Mouse (Mus musculus): ENCODE measurements at regions not wholly inside any gene's neighbourhood (a gene's known extent, or its start where the extent isn't known, plus 50 kb on each side); places are given as distances from the start of the nearest gene placed in this dataset.

DNA sequence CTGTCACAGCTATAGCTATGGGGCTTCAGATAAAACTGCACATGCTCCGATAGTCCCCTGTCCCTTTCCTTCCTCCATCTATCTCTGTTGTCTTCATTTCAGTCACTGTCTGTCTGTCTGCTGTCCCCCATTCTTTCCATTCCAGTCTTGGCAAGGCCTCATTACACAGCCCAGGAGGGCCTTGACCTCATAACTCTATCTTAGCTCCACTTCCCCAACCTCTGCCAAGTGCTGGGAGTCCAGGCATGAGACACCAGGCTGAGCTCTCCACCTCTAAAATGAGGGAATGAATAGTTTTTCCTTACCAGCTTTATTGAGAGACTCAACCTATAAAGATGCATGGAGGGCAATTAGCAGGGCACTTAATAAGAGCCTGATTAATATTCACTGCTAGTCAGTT is 76.0 kb upstream of the Frmd4a start:
- no peak for DNase-seq

DNA sequence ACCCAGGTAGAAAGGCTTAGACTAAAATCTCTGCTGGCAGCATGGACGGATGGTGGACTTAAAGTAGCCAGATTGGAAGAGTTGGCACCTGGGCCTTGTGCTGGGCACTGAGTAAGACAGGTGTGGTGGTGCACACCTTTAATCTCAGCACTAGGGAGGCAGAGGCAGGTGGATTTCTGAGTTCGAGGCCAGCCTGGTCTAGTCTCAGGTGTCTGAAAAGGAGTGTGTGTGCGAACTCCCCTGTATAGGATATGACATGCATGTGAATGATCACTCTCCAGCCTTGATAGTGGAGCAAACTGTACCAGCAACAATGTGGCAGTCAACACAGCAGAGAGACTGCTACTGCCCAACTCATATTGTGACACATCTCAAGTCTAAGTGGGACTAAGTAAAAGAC is 70.1 kb upstream of the Frmd4a start:
- no peak for DNase-seq

DNA sequence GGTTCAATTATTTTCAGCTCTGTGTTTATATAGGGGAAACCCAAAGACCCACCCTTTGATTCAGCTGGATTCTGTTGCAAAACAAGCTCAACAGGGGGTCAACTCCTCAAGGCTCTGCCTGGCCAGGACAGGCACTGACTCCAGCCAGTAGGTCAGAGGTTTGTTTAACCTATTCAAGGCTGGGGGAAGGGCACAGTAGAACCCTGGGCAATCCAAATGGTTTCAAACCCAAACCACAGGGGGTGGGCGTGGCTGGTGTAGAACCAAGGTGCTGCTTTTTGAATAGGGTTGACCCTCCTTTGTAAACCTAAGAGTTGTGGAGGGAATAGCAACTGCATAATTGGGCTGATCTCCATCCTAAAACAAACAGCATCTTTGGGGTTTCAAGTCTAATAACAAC is 69.2 kb upstream of the Frmd4a start:
- DNase-seq, result no peak

DNA sequence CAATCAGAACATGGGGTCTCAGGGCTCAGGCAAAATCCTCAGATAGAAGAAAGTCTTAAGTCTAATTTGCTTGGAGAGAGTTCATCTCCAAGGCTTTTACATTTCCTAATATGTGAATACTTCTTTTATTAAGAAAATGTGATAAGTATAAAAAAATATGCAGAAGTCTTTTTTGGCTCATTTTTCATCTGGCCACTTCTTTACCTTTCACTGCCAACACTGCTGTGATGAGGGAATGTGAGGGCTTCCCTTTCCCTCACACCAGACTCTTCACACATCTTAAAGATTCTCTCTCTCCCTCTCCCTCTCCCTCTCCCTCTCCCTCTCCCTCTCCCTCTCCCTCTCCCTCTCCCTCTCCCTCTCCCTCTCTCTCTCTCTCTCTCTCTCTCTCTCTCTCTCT is 60.0 kb upstream of the Frmd4a start:
- no peak for DNase-seq

DNA sequence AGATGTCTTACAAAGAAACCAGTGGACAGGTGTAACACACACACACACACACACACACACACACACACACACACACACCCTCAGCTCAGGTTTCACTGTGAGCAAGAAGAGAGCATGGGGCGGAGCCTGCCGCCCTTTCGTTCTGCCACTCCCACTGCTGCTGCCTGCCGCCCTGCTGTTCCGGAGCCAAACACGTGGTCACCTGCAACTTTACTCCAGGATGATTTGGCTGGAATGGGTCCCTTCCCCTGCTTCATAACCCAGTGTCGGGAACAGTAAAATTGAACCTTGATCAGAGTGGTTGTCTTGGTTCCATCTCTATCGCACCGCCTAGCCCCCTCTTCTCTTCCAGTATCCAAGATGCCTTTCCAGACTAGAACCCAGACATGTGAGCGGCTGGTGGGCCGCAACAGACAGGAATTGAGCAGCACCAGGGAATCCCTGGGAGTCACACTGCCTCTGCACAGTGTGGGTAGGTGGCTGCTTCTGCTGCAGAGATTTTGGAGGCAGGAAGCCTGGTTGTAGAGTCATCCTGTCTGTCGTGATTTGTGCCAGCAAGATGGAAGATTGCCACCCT is 59.4 kb upstream of the Frmd4a start:
- DNase-seq, result peak; percentile 7 to 9

DNA sequence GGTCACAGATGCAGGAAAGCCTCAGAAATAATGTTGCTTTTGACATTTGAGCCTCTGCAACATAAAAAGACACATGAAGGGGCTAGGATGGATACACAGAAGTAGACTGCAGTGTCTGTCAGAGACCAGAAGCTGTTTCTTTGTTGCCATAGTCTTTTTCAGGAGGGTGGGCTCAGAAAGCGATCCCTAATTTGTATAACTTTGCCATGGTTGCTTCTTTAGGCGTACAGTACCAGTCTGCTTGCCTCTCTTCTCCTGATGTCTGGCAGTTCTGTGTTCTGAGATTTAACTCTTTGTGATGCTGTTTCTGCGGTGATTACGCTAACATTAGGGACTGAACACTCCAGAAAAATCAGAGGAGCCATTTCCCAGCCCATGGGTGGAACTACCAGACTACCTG is 58.8 kb upstream of the Frmd4a start:
- DNase-seq, result no peak

DNA sequence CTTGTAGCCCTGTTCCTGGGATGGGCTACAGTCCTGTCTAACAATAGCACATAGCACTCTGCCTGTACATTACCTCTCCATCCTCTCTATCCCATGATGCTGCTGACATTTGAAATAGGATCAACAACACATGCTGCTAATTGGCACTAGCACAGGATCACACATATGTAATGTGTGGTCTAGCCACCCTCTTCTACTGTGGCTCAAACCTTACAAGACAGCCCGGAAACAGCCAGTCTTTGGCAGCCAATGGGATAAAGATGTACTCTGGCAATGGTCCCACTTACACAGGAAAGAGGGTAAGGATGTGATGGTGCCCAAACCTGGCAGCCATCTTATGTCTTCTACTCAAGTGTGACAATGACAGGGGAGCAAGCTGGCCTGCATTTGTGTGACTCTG is 58.3 kb upstream of the Frmd4a start:
- no peak for DNase-seq

DNA sequence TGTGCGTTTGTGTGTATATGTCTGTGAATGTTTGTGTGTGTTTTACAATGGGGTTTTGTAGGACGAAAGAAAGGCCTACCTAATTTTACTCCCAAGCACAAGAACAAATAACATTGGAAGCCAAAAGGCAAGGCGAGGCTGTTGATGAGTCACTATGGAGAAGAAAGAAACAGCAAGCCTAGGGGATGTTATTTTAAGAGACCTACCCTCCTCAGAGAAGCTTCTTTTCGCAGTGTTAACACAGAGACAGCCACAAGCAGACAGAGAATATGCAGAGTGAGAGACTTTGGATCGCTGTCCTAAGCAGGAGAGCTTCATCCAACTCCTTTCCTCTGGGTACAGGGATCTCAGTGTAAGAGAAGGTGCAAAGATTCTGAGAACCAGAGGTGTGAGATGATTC is 57.3 kb upstream of the Frmd4a start:
- no peak for DNase-seq

DNA sequence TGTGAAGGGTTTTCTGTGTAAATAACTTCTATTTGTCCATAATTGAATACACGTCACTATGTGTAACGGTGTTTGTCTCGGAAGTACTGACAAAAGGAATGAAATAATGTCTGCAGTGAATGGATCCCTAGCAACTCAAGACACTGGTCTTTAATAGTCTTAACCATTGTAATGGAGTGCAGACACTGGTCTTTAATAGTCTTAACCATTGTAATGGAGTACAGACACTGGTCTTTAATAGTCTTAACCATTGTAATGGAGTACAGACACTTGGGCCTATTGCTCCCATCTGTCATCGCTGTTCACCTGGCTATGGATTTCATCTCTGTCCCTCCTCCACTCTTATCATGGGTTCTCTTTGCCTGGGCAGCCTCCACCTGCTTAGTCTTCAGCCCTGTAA is 53.2 kb upstream of the Frmd4a start:
- no peak for DNase-seq
